Mouse (Mus musculus) left cerebral cortex, postnatal 10 days (tissue): Measurements from ENCODE around the gene Pip5k1c. TPM values are rescaled to one million over a fixed set of nuclear protein-coding genes. Genes with fewer than 3 reads are reported as not detected.

Source experiments
- DNase-seq, 2 experiments: peaks; one replicate each; pipeline ENCODE4 v3.0.0; 2021 to 2022; ENCODE audit warnings: low spot score in 2 of 2, mixed read lengths in 1 of 2; ENCODE audit errors: extremely low spot score in 1 of 2
- intact Hi-C: fragments of 180-260 bp; cut with DNase I; formaldehyde crosslinking; loops from one replicate; pipeline ENCODE4 v1.15.1; 2025
- total RNA-seq, 2 experiments: library from RNA; stranded (reverse); gene quantifications; 2 replicates each; pipeline ENCODE4 v1.2.3; 2021

The Pip5k1c gene
- total RNA-seq, 2 experiments from 2014 or later, result 336 to 340 TPM

- intact Hi-C loops, result no loop called here
- peak in 1 of 2 experiments; percentile 78 for DNase-seq
Measured at GRCm38 (mm10) chr10:81318589-81319329, 26.0 kb downstream of the Pip5k1c start.

DNA sequence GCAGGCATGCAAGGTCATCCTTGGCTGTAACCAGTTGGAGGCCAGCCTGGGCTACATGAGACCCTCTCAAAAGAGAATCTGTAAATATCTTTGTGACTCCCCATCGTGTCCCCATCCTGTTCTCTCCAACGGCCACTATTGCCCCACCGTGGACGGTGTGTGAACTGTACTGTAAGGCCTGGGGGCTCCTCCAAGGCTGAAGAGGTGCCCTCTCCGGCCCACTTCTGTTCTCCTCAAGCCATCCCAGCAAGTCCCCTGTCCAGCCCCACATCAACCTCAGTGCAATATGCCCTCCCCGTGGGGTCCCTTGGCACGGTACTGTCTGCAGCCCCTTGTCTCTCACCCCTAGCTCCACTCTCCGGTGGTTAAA, 26.6 kb downstream of the Pip5k1c start:
- intact Hi-C loops, result no loop called here
- peak in 1 of 2 experiments; percentile 61 for DNase-seq

DNA sequence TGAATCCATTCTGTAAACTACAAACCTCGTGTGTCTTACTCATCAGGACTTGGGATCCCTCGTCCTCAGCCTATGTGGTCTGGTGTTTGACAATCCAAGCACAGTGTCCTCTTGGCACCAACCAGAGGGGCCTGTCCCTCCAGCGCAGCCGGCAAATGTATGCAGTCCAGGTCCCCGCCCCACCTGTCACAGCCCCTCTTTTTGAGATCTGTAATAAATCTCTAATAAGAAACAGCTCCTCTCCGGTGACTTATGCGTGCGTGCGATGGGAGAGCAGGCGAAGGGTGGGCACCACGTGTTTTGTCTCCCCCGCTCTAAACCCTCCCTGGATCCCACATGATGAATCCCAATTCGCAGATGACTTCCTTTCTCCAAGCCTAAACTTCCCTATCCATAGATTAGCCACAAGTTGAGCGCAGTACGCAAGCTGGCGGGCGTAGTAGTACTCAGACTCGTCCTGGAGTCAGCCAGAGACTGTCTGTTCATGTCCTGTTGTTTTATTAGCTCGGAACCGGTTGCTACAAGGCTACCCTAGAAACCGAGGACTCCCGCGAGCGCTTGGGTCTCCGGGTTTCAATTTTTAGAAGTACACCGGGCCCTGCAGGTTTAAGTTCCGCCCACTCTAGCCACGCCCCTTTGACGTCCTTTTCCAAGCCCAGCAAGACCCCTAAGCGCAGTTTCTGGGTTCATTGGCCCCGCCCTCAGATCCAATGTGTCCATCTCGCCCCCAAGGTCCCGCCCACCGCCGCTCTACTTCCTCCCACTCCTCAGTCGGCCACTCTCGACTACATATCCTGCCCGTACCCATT, 27.2 kb downstream of the Pip5k1c start:
- intact Hi-C loops, result loop anchor here (5.0 kb wide), 1 partner anchor 33 kb away; no protein-coding TSS in a partner anchor
- DNase-seq, result peak in 1 of 2 experiments; percentile 99

DNA sequence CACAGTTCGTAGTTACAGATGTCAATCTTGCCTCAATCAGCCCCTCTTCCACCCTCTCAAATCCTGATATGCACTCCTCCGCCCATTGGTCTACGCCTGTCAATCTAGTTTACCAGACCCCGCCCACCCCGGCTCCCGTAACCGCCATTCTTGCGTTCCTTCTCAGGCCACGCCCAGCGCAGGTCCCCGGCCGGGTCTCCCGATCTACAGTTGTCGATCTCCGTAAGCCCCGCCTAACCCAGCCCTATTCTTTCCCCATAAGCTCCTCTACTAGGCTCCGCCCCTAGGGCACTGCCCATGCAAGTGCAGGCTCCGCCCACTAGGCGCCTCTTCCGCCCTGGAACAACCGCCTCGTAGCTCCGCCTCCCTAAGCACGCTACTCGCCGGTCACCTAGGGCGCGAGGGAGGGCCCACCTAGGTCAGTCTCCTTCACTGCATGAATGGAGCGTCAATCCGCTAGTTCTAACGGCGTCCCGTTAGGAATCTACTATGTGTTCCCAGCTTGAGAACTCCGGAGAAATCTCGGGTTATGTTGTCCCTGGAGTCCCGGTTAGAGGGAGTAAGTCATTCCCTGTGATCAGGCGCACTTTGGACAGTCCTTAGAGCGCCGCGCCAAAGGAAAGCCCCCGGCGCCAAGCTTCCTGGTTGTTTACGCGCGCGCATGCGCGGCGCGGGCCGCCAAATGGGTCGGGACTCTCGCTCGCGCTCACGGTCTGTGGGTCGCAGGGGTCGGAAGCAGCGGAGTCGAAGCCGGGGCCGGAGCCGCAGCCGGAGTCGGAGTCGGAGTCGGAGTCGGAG, 28.0 kb downstream of the Pip5k1c start, which contains the start of gene Cactin:
Gene Cactin, plus strand, starts transcription at position 554 of the 798 bp plus-strand sequence.
- peak; percentile 99 to 100 for DNase-seq
- intact Hi-C loops, result loop anchor here (5.0 kb wide), 1 partner anchor 33 kb away; no protein-coding TSS in a partner anchor

DNA sequence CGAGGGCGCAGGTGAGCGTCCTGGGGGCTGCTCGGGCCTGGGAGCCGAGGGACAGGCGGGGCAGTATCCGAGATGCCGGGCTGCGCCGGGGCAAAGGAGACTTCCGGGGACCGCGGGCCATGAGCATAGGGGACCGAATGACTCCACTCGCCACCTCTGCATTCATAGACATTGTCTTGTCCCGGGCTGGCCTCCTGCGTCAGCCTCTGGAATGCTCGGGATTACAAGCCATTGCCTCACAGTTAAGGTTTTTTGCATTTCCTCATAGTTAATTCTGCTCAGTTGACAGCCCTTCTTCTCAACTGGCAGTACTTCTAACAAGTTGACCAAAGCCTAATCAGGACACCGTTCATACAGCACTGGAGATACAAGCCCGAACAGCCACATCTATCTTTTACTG, 28.7 kb downstream of the Pip5k1c start:
- DNase-seq, result no peak
- intact Hi-C loops, result loop anchor here (5.0 kb wide), 1 partner anchor 34 kb away; no protein-coding TSS in a partner anchor

GRCm38 (mm10) chr10:81322444-81322843, 29.7 kb downstream of the Pip5k1c start:
- peak in 1 of 2 experiments; percentile 72 for DNase-seq
- intact Hi-C loops, result loop anchor here (5.0 kb wide), 1 partner anchor 35 kb away; no protein-coding TSS in a partner anchor

GRCm38 (mm10) chr10:81323141-81323775, 30.5 kb downstream of the Pip5k1c start:
- intact Hi-C loops, result loop anchor here (5.0 kb wide), 1 partner anchor 36 kb away; no protein-coding TSS in a partner anchor
- DNase-seq, result no peak

DNA sequence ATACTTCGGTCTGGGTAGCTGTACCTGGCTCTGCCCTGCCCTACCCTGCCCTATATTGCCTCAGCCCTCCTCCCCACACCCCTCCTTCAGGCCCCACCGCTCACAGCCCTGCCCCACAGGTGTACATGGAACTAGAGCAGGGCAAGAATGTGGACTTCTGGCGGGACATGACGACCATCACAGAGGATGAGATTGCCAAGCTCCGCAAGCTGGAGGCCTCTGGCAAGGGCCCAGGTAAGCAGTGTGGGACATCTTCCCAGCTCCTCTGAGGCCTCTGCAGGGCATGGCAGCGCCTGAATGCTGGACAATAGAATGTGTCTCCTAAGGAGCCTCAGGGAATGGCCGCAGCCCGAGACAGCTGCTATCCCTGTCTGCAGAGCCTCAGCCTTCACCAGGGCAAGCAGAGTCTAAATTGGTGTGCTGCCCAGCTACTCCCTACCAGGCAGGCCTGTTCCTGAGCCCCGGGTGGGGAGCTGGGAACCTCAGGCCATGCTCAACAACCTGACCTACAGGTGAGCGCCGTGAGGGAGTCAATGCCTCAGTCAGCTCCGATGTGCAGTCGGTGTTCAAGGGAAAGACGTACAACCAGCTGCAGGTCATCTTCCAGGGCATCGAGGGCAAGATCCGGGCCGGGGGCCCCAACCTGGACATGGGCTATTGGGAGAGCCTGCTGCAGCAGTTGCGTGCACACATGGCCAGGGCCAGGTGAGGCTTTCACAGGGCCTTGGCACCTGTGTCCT, 31.2 kb downstream of the Pip5k1c start:
- intact Hi-C loops, result loop anchor here (5.0 kb wide), 1 partner anchor 37 kb away; no protein-coding TSS in a partner anchor
- no peak for DNase-seq

GRCm38 (mm10) chr10:81325176-81325575, 32.4 kb downstream of the Pip5k1c start:
- no peak for DNase-seq
- intact Hi-C loops, result no loop called here

- intact Hi-C loops, result no loop called here
- no peak for DNase-seq
Measured at GRCm38 (mm10) chr10:81325781-81326180, 33.0 kb downstream of the Pip5k1c start.

DNA sequence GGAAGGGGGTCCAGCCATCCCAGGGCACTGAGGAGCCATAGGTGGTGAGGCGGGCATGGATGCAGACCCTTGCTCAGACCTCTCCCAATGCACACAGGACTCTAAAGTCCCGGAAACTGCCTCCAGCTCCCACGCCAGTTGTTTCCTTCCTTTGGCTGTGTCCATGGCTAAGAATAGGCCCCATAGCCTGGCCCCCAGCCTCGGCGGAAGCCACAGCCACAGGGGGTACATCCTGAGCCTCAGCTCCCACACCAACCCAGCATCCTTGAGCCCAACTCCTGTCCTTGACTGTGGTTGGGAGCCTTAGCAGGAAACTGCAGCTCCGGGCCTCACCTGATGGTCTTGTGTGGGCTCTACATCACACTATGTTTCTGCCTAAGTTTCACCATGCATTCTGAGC, 34.1 kb downstream of the Pip5k1c start:
- intact Hi-C loops, result no loop called here
- DNase-seq, result peak in 1 of 2 experiments; percentile 91

GRCm38 (mm10) chr10:81327959-81328358, 35.2 kb downstream of the Pip5k1c start:
- no peak for DNase-seq

DNA sequence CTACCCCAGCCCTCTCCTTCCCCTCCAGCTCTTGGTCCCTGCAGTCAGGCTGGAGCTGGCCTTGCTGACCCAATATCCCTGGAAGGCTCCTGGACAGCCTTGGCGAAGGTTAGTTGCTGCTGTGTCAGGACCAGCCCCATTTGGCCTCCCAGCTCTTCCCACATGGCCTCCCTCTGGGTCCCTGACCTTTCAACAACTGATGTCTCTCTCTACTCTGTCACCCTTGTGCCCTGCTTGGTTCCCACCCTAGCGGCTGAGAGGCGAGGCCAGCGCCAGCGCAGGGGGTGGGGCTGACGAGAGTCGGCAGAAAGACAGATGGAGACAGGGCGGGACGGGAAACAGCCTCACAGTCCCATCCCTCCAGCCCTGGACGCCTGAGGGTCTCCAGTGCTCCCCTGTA, 35.6 kb downstream of the Pip5k1c start, which contains the start of gene Tbxa2r:
Gene Tbxa2r, plus strand, starts transcription at position 346 of the 400 bp plus-strand sequence.
- peak in 1 of 2 experiments; percentile 81 for DNase-seq
- intact Hi-C loops, result no loop called here

More at GRCm38 (mm10) chr10:81327959-81328358, 35.2 kb downstream of the Pip5k1c start:
- intact Hi-C loops, result no loop called here

DNA sequence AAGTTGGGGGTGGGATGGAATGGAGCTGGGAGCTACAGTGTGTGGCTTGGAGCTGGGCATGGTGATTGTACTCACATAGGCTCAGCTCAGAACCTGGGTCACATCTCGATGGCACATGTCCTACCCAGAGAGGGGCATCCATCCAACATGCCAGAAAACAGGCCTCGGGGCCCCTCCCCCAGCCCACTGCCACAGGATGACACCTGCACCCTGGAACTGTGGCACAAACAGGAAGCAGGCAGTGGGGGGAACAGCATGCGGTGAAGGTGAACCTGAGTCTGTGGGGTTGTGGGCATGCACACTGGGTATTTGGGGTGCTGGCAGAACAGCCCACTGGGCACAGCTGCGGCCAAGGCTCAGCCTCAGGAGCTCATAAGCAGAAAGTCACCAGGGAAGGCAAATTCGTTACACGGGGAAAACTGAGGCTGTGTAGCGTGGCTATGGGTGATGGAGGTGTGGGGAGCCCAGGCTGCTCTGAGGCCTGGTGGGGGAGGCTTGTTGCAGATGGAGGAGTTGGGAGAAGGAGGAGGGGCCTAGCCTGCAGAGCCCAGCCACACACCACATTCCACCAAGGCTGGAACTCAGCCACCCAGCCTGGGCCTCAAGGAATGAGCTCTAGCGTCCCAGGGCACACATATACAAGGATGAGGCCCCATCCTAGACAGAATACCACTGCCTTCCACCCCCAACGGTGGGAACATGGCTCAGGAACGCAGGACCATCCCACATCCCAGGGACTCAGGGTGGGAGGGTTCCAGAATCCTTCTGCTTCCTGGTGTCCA, 36.6 kb downstream of the Pip5k1c start:
- intact Hi-C loops, result no loop called here
- DNase-seq, result peak in 1 of 2 experiments; percentile 67

GRCm38 (mm10) chr10:81330007-81330406, 37.2 kb downstream of the Pip5k1c start:
- intact Hi-C loops, result no loop called here
- no peak for DNase-seq

DNA sequence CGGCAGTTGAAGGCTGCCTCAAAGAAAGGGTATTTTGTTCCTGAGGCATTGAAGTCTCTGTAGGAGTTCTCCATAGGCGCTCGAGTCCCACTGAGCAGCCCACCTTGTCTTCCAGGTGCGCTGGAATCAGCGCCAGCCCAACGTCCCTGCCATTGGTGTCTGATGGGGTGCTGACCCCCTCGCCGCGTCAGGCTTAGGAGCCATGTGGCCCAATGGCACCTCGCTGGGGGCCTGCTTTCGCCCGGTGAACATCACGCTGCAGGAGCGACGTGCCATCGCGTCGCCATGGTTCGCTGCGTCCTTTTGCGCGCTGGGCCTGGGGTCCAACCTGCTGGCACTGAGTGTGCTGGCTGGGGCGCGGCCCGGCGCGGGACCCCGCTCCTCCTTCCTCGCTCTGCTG, 39.5 kb downstream of the Pip5k1c start:
- intact Hi-C loops, result no loop called here
- DNase-seq, result no peak

GRCm38 (mm10) chr10:81334324-81334723, 41.6 kb downstream of the Pip5k1c start:
- no peak for DNase-seq
- intact Hi-C loops, result no loop called here
